Mouse (Mus musculus) midbrain, embryonic 11.5 days (tissue): ENCODE data around the gene Midn. TPM values are rescaled to one million over a fixed set of nuclear protein-coding genes. Genes with fewer than 3 reads are reported as not detected.
A peak's percentile ranks its signal among the peaks of the same experiment; 100 is the strongest.

Experiments
- ATAC-seq: fragments of 200-750 bp; cut with Nextera tagmentation; 2 replicates; pipeline ENCODE4 v1.8.0; 2017; ENCODE audit warnings: moderate TSS enrichment, moderate library complexity; ENCODE audit not compliant: low FRiP score
- DNase-seq: peaks from one replicate; pipeline ENCODE4 v3.0.0; 2015; ENCODE audit warnings: low spot score; ENCODE audit errors: missing footprints
- H3K27ac ChIP-seq: fragments of 300-500 bp; sonication (generic); 2 replicates; pipeline ENCODE4 v1.5.1; 2014; ENCODE audit warnings: low read depth, low read length
- H3K27me3 ChIP-seq: fragments of 300-500 bp; sonication (generic); 2 replicates; pipeline ENCODE4 v1.6.1; 2014; ENCODE audit warnings: mild to moderate bottlenecking, low read length, moderate library complexity, mixed read lengths; ENCODE audit not compliant: control insufficient read depth, insufficient read depth
- H3K36me3 ChIP-seq: fragments of 300-500 bp; sonication (generic); 2 replicates; pipeline ENCODE4 v1.6.1; 2014; ENCODE audit warnings: mild to moderate bottlenecking, low read length, moderate library complexity, mixed read lengths; ENCODE audit not compliant: control insufficient read depth, insufficient read depth
- H3K4me1 ChIP-seq: fragments of 300-500 bp; sonication (generic); 2 replicates; pipeline ENCODE4 v1.6.1; 2014; ENCODE audit warnings: low read length; ENCODE audit not compliant: control insufficient read depth, insufficient read depth
- H3K4me2 ChIP-seq: fragments of 300-500 bp; sonication (generic); 2 replicates; pipeline ENCODE4 v1.6.1; 2014; ENCODE audit warnings: mild to moderate bottlenecking, moderate library complexity
- H3K4me3 ChIP-seq: fragments of 300-500 bp; sonication (generic); 2 replicates; pipeline ENCODE4 v1.5.1; 2014; ENCODE audit warnings: low read depth, low read length
- H3K9ac ChIP-seq: fragments of 300-500 bp; sonication (generic); 2 replicates; pipeline ENCODE4 v1.6.1; 2014; ENCODE audit warnings: low read length
- H3K9me3 ChIP-seq: fragments of 300-500 bp; sonication (generic); 2 replicates; pipeline ENCODE4 v1.6.1; 2016; ENCODE audit warnings: low read length; ENCODE audit not compliant: control insufficient read depth
- WGBS: fragments of 180-500 bp; shearing (Covaris S2); extraction: QIAGEN DNeasy Blood & Tissue Kit; methylation state at CpG from one replicate; pipeline ENCODE4 v1.1.7; 2014; 5-methylcytosine and 5-hydroxymethylcytosine counted together
- polyA plus RNA-seq: library from polyadenylated mRNA; unstranded; fragments of >200 nt; fragmentation: Nextera tagmentation; extraction: Ambion mirVana; gene quantifications from 2 replicates; pipeline ENCODE4 v1.2.1, GENCODE M21; 2014

Gene Midn
- polyA plus RNA-seq, 1 experiment from 2014 or later: 71.3 TPM

DNA sequence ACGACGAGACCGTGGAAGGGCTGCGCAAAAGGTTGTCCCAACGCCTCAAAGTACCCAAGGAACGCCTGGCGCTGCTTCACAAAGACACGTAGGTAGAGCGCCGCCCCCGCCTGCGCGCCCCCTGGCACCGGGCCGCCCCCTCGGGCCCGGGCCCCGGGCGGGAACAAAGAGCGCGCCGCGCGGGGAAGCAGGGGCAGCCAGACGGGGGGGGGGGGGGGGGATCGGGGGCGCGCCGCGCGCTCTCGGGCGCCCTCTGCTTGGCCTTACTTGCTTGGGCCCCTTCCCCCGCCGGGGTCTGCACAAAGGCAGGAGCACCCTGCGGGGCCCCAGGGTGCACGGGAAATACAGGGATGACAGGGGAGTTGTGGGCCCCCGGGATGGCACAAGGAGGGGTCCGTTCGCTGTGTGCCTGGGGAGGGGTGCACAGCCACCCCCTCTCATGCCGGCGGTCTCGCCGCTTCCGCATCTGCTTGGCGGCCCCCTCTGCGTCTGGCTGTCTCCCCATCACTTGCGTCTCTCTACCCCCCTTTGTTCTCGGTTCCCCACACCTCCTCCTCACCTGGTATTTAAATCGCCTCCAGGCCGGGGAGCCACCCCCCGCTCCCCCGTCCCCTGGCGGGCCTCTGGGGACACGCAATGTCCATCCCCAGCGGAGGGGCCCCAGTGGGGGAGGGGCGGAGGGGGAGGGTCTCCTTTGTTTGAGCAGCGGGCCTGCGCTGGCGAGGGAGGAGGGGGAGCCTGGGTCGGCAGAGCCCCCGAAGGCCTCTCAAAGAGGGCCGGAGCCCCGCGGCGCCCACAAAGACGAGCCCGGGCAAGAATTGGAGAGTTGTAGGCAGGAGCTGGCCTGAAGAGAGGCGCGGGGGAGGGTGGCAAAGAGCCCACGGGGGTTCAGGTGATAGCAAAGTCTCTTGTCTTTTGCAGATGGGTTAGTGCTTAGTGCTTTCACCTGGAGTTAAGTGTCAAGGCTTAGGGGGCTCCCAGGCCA lies 2.4 kb downstream of the Midn start:
- Histone ChIP-seq H3K4me3 (peak overlapping the region; percentile 99), H3K9ac (peak overlapping the region; percentile 100), H3K4me2 (peak overlapping the region; percentile 99), H3K27ac (peak overlapping the region; percentile 99), H3K27me3 (no peaks in the 10 kb centered on the region), H3K36me3 (peaks cover 39% of the 10 kb centered on the region), H3K9me3 (no peaks in the 10 kb centered on the region), H3K4me1 (peaks cover 46% of the 10 kb centered on the region)
- DNase-seq (peak; percentile 99), ATAC-seq (peak; percentile 17)
- WGBS: 1% methylated on average over 51 of the region's 71 CpGs

GRCm38 (mm10) chr10:80151211-80152034 lies 3.4 kb downstream of the Midn start:
- H3K36me3 ChIP-seq: peaks cover 47% of the 10 kb centered on the region
- H3K27ac ChIP-seq: peak overlapping the region; percentile 99
- H3K4me2 ChIP-seq: peak overlapping the region; percentile 99
- DNase-seq (peak; percentile 95), ATAC-seq (no peak)
- H3K9ac ChIP-seq: peak overlapping the region; percentile 100
- WGBS: under 1% methylated on average over 26 of the region's 26 CpGs
- H3K4me1 ChIP-seq: peaks cover 49% of the 10 kb centered on the region
- H3K27me3 ChIP-seq: no peaks in the 10 kb centered on the region
- H3K4me3 ChIP-seq: peak overlapping the region; percentile 99
- no peaks in the 10 kb centered on the region for H3K9me3 ChIP-seq

DNA sequence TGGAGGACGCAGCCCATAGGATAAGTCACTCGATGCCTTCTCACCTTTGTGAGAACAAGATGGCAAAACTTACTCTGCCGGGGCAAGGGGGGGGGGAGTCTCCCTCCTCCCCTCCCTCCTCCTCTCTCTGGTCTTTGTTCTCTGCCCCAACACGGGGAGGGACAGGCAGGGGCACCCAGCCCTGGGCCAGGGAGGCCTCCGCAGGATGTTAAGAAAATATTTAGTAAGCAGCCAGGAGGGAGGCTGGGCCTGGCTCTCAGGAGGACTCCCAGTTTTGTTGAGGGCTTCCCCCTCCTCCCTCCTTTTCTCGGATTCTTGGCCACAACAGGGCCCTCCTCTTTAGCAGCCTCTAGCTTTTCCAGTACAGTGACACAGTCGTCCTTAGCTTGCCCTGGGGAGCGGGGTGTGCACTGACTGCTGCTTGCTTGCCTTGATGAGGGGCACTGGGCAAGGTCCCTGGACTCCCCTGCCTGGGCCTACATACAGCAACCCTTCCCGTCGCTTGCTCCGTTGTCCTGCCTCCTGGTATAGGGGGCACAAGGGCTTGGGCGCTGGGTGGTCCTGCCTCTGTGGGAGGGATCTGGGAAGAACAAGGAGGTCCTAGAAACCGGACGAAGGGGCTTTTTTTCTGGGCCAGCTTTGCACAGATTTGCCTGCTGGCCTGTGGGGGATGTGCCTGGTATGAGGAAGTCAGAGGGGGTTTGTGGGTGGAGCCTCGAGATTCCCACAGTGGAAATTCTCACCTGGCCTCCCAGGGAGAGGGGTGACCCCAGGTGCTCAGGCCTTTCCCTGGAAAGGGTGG lies 4.2 kb downstream of the Midn start:
- Histone ChIP-seq H3K9me3 (no peaks in the 10 kb centered on the region), H3K4me3 (peak overlapping the region; percentile 99), H3K27me3 (no peaks in the 10 kb centered on the region), H3K9ac (peak overlapping the region; percentile 100), H3K4me2 (peak overlapping the region; percentile 99), H3K36me3 (peaks cover 55% of the 10 kb centered on the region), H3K27ac (peak overlapping the region; percentile 99), H3K4me1 (peaks cover 48% of the 10 kb centered on the region)
- WGBS: 10% methylated on average over 14 of the region's 15 CpGs
- no peak for ATAC-seq
- peak; percentile 93 for DNase-seq

GRCm38 (mm10) chr10:80152873-80153260 lies 4.8 kb downstream of the Midn start:
- ATAC-seq (no peak), DNase-seq (no peak)
- H3K9ac ChIP-seq: peak overlapping the region; percentile 100
- peaks cover 60% of the 10 kb centered on the region for H3K36me3 ChIP-seq
- H3K27me3 ChIP-seq: no peaks in the 10 kb centered on the region
- H3K9me3 ChIP-seq: no peaks in the 10 kb centered on the region
- peak overlapping the region; percentile 99 for H3K4me2 ChIP-seq
- 45% methylated on average over 3 of the region's 3 CpGs for WGBS
- H3K4me3 ChIP-seq: peak overlapping the region; percentile 99
- H3K4me1 ChIP-seq: peaks cover 47% of the 10 kb centered on the region
- H3K27ac ChIP-seq: peak overlapping the region; percentile 99

DNA sequence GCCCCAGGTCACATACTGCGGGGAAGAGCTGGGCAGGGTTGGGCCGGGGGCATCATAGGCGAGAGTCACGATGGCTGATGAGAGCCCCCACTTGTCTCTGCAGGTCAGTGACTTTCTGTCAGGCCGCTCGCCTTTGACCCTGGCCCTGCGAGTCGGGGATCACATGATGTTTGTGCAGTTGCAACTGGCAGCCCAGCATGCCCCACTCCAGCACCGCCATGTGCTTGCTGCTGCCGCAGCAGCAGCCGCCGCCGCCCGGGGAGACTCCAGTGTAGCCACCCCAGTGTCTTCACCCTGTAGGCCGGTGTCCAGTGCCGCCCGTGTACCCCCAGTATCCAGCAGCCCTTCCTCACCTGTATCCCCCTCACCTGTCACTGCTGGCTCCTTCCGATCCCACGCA lies 5.6 kb downstream of the Midn start:
- Histone ChIP-seq H3K9ac (peak overlapping the region; percentile 100), H3K4me2 (peak overlapping the region; percentile 99)
- 86% methylated on average over 19 of the region's 19 CpGs for WGBS

DNA sequence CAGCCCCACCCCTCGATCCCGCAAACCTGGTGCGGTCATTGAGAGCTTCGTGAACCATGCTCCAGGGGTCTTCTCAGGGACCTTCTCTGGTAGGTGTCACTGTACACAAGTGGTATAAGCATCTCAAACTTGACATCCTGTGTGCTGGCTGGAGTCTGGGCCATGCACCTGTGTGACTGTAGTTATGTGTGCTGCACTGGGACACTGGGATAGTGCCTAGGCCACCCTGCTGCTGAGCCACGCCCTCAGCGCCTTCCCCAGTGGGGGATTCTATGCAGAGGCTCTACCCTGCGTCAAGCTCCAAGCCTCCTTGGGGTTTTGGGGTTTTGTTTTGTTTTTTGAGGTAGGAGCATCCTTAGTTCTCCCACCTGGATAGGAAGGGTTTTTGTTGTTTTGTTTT lies 6.3 kb downstream of the Midn start:
- no peak overlapping the region for H3K27ac ChIP-seq

More for the DNA sequence above, 5.6 kb downstream of the Midn start:
- ATAC-seq: no peak
- no peak for DNase-seq
- Histone ChIP-seq H3K9me3 (no peaks in the 10 kb centered on the region), H3K4me1 (peaks cover 52% of the 10 kb centered on the region), H3K4me3 (no peak overlapping the region), H3K27me3 (no peaks in the 10 kb centered on the region), H3K27ac (no peak overlapping the region; the same call in 1 of the 2 replicates), H3K36me3 (peaks cover 60% of the 10 kb centered on the region)

DNA sequence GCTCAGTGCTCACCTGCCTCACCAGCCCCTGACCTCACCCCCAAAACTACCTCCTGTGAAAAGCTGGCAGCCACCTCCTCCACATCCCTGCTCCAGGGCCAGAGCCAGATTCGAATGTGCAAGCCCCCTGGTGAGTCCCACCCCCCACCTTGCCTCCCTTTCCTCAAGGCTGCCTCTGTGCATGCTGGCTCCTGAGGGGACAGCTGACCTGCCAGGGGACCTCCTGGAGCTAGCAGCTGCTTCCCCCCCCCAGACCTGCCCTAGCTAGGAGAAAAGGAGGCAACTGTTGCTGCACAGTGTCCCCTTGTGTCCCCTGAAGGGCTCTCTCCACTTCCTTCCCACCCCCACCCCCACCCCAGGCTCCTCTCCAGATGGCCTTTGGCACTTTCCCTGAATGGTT lies 7.2 kb downstream of the Midn start:
- H3K27me3 ChIP-seq: no peaks in the 10 kb centered on the region
- no peak for ATAC-seq
- H3K4me3 ChIP-seq: no peak overlapping the region
- WGBS: 60% methylated on average over 1 of the region's 1 CpGs
- no peak overlapping the region for H3K27ac ChIP-seq
- H3K36me3 ChIP-seq: peaks cover 60% of the 10 kb centered on the region
- H3K9ac ChIP-seq: no peak overlapping the region
- peaks cover 61% of the 10 kb centered on the region for H3K4me1 ChIP-seq
- DNase-seq: no peak
- H3K9me3 ChIP-seq: no peaks in the 10 kb centered on the region
- no peak overlapping the region for H3K4me2 ChIP-seq

More for the DNA sequence above, 6.3 kb downstream of the Midn start:
- DNase-seq: no peak
- H3K4me1 ChIP-seq: peaks cover 59% of the 10 kb centered on the region
- peaks cover 60% of the 10 kb centered on the region for H3K36me3 ChIP-seq
- 86% methylated on average over 7 of the region's 7 CpGs for WGBS
- no peak overlapping the region for H3K4me2 ChIP-seq
- no peaks in the 10 kb centered on the region for H3K27me3 ChIP-seq
- H3K9me3 ChIP-seq: no peaks in the 10 kb centered on the region
- 0 out of 2 replicates have a peak overlapping the region, but pooled peaks have one; percentile 16 for H3K9ac ChIP-seq
- ATAC-seq: no peak
- no peak overlapping the region for H3K4me3 ChIP-seq

- Histone ChIP-seq H3K9ac (no peak overlapping the region), H3K4me2 (no peak overlapping the region), H3K27me3 (no peaks in the 10 kb centered on the region), H3K27ac (0 out of 2 replicates have a peak overlapping the region, but pooled peaks have one; percentile 32), H3K4me1 (peaks cover 70% of the 10 kb centered on the region), H3K4me3 (no peak overlapping the region), H3K36me3 (peaks cover 60% of the 10 kb centered on the region), H3K9me3 (no peaks in the 10 kb centered on the region)
- ATAC-seq: no peak
- DNase-seq: no peak
- WGBS: 87% methylated on average over 29 of the region's 29 CpGs
Measured at GRCm38 (mm10) chr10:80156002-80156751, 8.1 kb downstream of the Midn start.
